Mouse (Mus musculus) embryonic fibroblast, embryonic 13.5 days (primary cell): Measurements from ENCODE around the gene Mob2.

ENCODE experiments used
- CTCF ChIP-seq: IDR thresholded peaks from 2 replicates; pipeline ENCODE4 v1.5.1; 2011; ENCODE audit warnings: mild to moderate bottlenecking, control low read depth, low read length, moderate library complexity, borderline replicate concordance; ENCODE audit not compliant: insufficient read depth
- POLR2A ChIP-seq: IDR thresholded peaks from 2 replicates; pipeline ENCODE4 v1.6.1; 2011; ENCODE audit warnings: low read depth, mild to moderate bottlenecking, control low read depth, low read length, moderate library complexity

DNA sequence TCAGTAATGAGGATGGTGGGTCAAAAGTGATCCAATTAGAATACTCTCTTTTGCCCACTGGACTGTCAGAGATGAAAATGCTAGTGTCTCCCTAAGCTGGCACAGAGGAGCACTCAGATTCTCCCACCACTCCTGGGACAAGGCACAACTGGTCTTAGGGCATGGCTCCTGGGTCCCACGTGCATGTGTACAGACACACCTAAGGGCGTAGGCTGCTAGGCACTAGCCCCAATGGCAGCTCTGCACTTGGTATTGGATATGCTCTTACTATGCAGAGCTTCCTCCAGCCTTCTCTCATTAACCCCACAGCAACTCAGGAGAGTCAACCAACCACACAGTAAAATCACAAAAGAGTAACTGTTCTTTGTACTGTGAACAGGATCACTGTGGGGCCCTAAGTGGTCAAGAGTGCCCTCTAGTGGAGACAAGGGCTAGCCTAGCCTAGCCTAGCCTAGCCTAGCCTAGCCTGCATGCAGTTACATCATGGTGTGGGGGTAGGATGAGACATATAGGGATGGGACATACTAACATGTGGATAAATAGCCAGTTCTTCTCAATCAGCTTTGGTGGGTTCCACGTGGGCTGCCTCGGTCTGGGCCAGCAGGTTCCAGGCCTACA lies 23.2 kb downstream of the Mob2 start:
- TF ChIP-seq CTCF (peak; percentile 58; the same call in 1 of the 2 replicates), POLR2A (no peak)
